Mouse (Mus musculus) right cerebral cortex, postnatal 4 days (tissue): ENCODE data around the gene Pnrc2.

Experiments
- DNase-seq: peaks from one replicate; pipeline ENCODE4 v3.0.0-alpha.2; 2022

Pnrc2 gene

GRCm38 (mm10) chr4:135889884-135890283 is 16.2 kb upstream of the Pnrc2 start:
- peak; percentile 66 for DNase-seq

GRCm38 (mm10) chr4:135889146-135889883 is 15.7 kb upstream of the Pnrc2 start:
- no peak for DNase-seq

DNA sequence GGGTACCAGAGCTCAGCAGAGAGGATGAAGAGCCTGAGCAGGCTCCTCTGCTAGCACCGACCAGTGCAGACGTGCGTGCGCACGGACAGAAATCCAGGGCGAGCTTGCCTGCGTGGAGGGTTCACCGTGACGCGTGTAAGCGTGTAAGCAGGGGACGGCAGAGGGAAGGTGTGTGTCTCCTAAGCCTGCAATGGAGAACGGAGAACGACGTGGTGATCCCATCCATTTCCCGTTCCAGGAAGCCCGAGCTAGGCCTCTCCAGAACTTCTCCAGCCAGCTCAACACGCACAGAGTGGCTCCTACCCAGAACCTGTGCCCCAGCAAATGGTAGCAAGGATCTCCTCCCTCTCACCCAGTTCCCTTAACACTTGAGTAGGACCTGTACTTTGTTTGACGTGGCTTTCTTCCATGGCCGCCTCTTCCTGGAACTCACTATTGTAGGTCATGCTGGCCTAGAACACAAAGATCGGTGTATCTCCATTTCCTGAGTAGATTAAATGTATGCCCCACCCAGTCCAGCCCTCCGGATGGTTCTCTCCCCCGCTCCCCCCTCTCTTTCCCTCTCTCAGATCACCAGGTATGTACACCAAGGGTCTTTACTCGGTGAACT is 14.9 kb upstream of the Pnrc2 start:
- DNase-seq = no peak

DNA sequence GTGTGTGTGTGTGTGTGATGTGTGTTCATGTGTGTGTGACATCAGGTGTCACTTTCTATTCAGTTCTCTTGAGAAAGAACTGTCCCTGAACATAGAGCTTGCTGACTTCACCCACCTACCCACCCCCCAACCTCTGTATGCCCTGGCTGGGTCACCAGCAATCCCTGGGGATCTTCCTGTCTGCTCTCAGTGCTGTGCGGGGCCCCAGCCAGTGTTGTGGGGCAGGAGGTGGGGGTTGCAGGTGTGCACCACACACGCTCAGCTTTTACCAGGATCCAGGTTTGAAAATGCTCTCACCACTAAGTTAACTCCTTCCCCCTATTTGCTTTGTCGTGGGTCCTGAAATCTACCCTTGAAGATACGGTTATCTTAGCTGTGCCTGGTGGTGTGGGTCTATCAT is 12.5 kb upstream of the Pnrc2 start:
- no peak for DNase-seq

GRCm38 (mm10) chr4:135885676-135886075 is 12.0 kb upstream of the Pnrc2 start:
- DNase-seq = no peak

DNA sequence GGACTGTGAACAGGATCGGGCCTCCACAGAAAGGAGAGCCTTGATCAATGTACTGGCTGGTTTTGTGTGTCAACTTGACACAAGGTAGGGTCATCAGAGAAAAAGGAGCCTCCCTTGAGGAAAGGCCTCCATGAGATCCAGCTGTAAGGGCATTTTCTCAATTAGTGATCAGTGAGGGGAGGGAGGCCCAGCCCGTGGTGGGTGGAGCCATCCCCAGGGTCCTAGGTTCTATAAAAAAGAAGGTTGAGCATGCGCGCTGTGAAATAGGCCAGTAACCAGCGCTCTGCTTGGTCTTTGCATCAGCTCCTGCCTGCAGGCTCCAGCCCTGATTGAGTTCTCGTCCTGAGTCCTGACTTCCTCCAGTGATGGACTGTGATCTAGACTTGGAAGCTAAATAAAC is 10.9 kb upstream of the Pnrc2 start:
- DNase-seq = no peak

- DNase-seq = no peak
These were observed 10.3 kb upstream of the Pnrc2 start for GRCm38 (mm10) chr4:135883881-135884516.

GRCm38 (mm10) chr4:135883401-135883851 is 9.8 kb upstream of the Pnrc2 start:
- DNase-seq = no peak

GRCm38 (mm10) chr4:135882023-135882422 is 8.4 kb upstream of the Pnrc2 start:
- no peak for DNase-seq

DNA sequence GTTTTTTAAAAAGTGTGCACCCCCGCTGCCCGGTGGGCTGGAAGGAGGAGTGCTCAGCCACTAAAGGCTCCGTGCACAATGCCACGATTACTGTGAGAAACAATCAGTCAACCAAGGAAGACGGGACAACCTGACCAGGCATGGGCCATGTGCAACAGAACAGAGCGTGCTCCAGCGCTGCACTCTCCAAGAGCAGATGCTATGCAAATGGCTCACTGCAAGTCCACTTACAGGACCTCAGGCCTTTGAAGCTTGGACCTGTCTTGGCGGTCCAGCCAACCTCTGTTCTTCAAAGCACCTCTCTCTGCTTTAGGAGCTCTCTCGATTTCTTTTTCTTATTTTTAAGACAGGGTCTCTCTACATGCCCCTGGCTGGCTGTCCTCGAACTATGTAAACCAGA is 6.9 kb upstream of the Pnrc2 start:
- DNase-seq = no peak

DNA sequence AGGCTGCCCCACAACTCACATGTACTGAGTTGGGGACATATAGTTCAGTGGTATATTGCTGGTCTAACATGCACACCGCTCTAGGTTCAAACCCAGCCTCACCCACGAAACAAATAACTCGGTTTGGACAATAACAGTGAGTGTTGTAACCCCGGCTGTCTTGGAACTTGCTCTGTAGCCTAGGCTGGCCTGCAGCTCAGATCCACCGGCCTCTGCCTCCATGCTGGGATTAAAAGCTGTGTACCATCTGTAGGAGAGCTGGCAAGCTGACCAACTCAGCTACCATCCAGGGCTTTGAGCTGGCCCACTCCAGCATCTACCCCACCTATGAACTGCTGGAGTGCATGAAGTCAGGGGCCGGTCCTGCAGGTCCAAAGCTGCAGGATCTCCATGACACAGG is 6.4 kb upstream of the Pnrc2 start:
- DNase-seq = no peak

- no peak for DNase-seq
These were observed 5.4 kb upstream of the Pnrc2 start for GRCm38 (mm10) chr4:135879021-135879420.

DNA sequence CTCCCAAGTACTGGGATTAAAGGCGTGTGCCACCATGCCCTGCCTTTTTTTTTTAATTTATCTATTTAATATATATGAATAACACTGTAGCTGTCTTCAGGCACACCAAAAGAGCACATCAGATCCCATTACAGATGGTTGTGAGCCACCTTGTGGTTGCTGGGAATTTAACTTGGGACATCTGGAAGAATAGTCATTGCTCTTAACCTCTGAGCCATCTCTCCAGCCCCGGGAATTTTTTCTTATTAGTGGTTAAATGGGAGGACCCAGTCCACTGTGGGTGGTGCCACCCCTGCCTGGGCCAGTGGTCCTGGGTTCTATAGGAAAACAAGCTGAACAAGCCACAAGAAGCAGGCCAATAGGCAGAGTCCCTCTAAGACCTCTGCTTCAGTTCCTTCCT is 4.1 kb upstream of the Pnrc2 start:
- no peak for DNase-seq

- peak; percentile 35 for DNase-seq
These were observed 3.0 kb upstream of the Pnrc2 start for GRCm38 (mm10) chr4:135876583-135877020.

- no peak for DNase-seq
These were observed 2.4 kb upstream of the Pnrc2 start for GRCm38 (mm10) chr4:135875991-135876582.

DNA sequence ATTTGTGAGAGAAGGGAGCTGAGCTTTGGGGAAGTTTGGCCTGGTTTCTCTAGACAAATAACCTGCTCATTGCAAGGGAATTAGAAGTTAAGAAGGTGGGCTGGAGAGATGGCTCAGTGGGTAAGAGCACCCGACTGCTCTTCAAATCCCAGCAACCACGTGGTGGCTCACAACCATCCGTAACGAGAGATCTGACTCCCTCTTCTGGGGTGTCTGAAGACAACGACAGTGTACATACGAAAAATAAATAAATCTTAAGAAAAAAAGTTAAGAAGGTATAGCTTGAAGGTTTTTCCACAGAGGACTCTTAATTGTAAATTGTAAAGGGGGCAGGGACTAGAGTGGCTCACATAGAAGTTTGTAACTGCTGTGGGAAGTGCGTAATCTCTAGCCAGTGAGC is 1.9 kb upstream of the Pnrc2 start:
- DNase-seq = no peak

DNA sequence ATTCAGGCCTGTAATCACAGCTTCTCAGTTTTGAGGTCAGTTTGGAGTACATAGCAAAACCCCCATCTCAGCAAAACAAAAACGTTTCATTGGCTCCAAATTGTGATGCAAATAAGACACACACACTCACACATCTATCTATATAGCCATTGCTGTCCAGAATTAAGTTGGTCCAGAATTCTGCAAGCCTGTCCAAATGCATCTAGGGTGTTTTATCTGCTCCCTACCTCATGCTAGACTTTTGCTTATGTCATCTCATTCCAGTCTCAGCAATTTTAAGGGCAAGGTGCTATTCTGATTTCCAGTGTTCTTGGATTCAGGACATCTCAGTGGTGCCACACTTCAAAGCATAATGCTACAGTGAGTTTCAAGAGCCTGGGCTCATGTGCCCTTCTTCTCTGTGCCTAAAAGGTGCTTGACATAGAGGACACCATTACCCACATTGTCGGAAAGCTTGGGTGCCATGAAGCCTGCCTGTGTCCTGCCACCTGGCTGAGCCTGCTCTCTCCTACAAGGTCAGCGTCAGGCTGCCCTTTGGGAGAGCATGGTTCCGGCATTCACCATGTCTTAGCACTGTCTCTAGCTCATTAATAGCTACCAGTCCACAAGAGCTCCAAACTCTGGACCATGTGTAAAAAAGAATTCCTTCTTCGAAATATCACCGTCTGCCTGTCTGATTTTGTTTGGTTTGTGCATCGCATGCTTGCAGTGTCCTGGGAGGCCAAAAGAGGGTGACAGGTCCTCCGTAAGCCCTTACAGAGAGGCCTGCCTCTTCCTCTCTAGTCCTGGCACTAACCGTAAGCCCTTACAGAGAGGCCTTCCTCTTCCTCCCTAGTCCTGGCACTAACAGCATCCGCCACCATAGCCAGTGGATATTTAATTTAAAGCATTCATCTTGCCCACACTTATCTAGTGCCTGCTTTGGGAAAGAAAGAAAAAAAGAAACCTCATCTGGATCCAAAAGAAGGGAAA is 1.2 kb upstream of the Pnrc2 start:
- no peak for DNase-seq

GRCm38 (mm10) chr4:135872589-135873391 is 860 bp downstream of the Pnrc2 start:
- DNase-seq = no peak

DNA sequence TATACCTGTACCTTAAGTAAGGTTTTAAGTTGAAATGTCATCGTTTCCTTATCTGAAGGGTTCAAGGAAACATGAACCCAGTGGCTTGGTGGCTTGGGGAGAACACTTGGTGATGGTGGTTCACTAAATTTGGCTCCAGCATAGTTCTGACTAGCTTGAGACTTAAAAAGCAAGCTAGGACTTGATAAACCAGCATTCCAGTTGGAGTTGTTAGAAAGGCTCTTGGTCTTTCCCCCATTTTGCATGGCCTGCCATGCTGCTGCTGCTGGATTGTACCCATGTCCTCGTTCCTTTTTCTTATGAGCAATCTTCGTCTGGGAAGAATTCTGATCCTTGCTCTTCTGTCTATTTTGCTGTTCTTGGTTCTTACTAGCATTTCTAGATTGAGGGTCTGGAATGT is 1.6 kb downstream of the Pnrc2 start:
- DNase-seq = no peak

DNA sequence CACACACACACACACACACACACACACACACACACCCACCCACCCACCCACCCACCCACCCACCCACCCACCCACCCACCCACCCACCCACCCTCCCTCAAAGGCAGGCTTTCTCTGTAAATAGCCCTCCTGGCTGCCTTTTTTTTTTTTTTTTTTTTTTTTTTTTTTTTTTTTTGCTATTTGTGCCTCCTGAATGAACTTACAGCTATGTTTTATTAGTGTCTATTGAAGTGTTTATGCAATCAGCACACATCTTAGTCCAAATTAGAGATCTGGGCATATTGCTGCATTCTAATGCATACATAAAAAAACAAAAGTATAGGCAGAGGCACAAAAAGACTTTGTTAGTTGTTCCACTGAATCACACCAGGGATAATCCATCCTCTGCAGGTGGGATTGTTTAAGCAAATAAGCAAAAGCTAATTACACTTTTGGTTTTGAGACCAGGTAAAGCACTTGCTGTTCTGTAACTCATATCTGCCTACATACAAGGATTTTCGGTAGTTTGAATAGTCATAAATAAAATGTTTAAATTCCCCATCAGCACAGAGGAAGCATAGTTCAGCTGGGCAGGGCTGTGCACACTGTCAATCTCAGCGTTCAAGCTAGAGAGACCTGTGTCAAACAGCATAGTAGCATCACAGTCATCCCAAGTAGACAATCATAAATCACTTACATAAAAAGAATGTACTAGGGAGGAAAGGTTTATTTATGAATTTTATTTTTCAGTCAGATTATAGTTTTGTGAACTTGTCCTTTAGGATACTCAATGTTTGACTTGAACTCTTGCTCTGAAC is 3.2 kb downstream of the Pnrc2 start:
- DNase-seq = no peak

DNA sequence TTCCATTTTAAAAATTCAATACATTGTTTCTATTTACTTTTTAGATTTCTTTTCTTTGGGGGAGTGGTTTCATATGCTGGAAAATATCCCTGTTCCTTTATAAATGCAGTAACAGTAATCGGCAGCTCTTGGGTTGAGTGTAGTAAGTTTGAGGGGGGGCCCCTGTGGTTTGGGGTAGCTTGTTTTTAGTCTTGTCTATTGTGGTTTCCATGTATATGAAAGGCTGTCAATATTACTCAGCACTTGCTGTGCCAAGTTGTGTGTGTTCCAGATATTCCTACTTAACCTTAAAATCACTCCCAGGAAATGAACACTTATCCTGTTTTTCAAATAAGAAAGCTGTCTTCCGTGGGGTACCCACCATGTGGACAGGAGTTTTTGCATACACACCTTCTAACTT is 4.7 kb downstream of the Pnrc2 start:
- no peak for DNase-seq
